Mouse (Mus musculus) embryonic fibroblast, embryonic 13.5 days (primary cell): ENCODE results near the gene Rab1a.

Experiments used
- CTCF ChIP-seq: IDR thresholded peaks from 2 replicates; pipeline ENCODE4 v1.5.1; 2011; ENCODE audit warnings: mild to moderate bottlenecking, control low read depth, low read length, moderate library complexity, borderline replicate concordance; ENCODE audit not compliant: insufficient read depth
- POLR2A ChIP-seq: IDR thresholded peaks from 2 replicates; pipeline ENCODE4 v1.6.1; 2011; ENCODE audit warnings: low read depth, mild to moderate bottlenecking, control low read depth, low read length, moderate library complexity

- TF ChIP-seq CTCF, result no peak
- no peak for TF ChIP-seq POLR2A
Measured at GRCm38 (mm10) chr11:20224196-20224595, 23.0 kb downstream of the Rab1a start.
